Mouse (Mus musculus): ENCODE measurements around the gene Zfp983.
"Not testable (repeated sequence)": the region's sequence is repeated elsewhere in the genome, so short reads cannot be mapped to it uniquely, and the experiment has no call there.

Zfp983 gene

GRCm38 (mm10) chr17:21650364-21650907 is at the start of gene Zfp983:
Zfp983 (plus strand) TSS chr17:21650624.
- peak; percentile 69 for DNase-seq (ENCODE audit: low read depth, low spot score)

- DNase-seq (ENCODE audit: low read depth, low spot score), result no peak
Measured at GRCm38 (mm10) chr17:21616356-21616755, 34.1 kb upstream of the Zfp983 start.

GRCm38 (mm10) chr17:21617352-21617751 is 33.1 kb upstream of the Zfp983 start:
- no peak for DNase-seq (ENCODE audit: low read depth, low spot score)

- no peak for DNase-seq (ENCODE audit: low read depth, low spot score)
Measured at GRCm38 (mm10) chr17:21623647-21624046, 26.8 kb upstream of the Zfp983 start.

- not testable (repeated sequence) for DNase-seq (ENCODE audit: low read depth, low spot score)
Measured at GRCm38 (mm10) chr17:21635758-21636157, 14.7 kb upstream of the Zfp983 start.

GRCm38 (mm10) chr17:21648791-21649190 is 1.6 kb upstream of the Zfp983 start:
- no peak for DNase-seq (ENCODE audit: low read depth, low spot score)

GRCm38 (mm10) chr17:21649936-21650335 is 488 bp upstream of the Zfp983 start:
- peak; percentile 2 for DNase-seq (ENCODE audit: low read depth, low spot score)

GRCm38 (mm10) chr17:21678826-21679225 is 28.4 kb downstream of the Zfp983 start:
- DNase-seq (ENCODE audit: low read depth, low spot score), result not testable (repeated sequence)

GRCm38 (mm10) chr17:21679273-21680018 is 29.0 kb downstream of the Zfp983 start:
- DNase-seq (ENCODE audit: low read depth, low spot score), result peak; percentile 54

- DNase-seq (ENCODE audit: low read depth, low spot score), result not testable (repeated sequence)
Measured at GRCm38 (mm10) chr17:21680019-21680376, 29.6 kb downstream of the Zfp983 start.

- DNase-seq (ENCODE audit: low read depth, low spot score), result no peak
Measured at GRCm38 (mm10) chr17:21691560-21691959, 41.1 kb downstream of the Zfp983 start, which contains the start of gene Gm10226. Gm10226 (plus strand) TSS chr17:21691860.

- no peak for DNase-seq (ENCODE audit: low read depth, low spot score)
Measured at GRCm38 (mm10) chr17:21693342-21693741, 42.9 kb downstream of the Zfp983 start.

GRCm38 (mm10) chr17:21696073-21696472 is 45.6 kb downstream of the Zfp983 start:
- DNase-seq (ENCODE audit: low read depth, low spot score), result no peak

GRCm38 (mm10) chr17:21702281-21703240 is 52.1 kb downstream of the Zfp983 start:
- no peak for DNase-seq (ENCODE audit: low read depth, low spot score)

GRCm38 (mm10) chr17:21703414-21703813 is 53.0 kb downstream of the Zfp983 start:
- DNase-seq (ENCODE audit: low read depth, low spot score), result no peak

- peak; percentile 79 for DNase-seq (ENCODE audit: low read depth, low spot score)
Measured at GRCm38 (mm10) chr17:21707343-21707996, 57.0 kb downstream of the Zfp983 start, which contains the start of gene Zfp760. Zfp760 (plus strand) TSS chr17:21707741.

GRCm38 (mm10) chr17:21708401-21708800 is 58.0 kb downstream of the Zfp983 start:
- no peak for DNase-seq (ENCODE audit: low read depth, low spot score)

Data from brain, embryonic 18.5 days (tissue).